Mouse (Mus musculus): ENCODE results near the gene Selenos.
A peak's percentile ranks its signal among the peaks of the same experiment; 100 is the strongest.

Gene Selenos

DNA sequence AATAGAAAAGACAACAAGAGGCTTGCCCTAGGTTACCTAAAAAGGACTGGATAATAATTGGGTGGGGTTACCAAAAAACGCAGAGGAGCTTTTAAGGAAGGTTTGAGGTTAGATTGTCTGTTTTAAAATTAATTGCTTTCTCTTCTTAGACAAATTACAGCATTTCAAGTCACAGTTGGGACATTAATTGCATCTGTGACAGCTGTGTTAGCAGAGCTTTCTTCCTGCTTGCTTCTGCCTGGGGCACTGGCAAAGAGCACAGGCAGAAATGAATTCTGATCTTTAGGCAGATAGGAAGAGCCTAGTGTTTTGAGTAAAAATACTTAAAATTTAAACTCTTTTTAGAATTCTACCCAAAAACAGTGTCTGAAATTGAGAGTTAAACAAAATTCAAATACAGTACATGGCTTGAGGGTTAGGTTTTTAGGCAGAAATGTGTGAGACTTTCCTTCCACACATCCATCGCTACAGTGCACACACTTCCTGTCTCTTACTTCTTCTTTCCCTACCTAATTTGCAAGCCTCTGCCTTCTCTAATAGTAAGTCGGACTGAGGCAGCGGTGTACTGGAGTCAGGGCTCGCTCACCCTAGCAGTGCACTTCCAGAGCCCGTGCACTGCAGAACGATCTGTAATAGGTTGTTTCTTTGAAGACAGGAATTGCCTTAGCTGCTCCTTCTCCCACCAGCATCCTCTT is 41.4 kb downstream of the Selenos start:
- DNase-seq = no peak

GRCm38 (mm10) chr7:66124551-66124968 is 45.1 kb downstream of the Selenos start:
- peak; percentile 91 for DNase-seq

DNA sequence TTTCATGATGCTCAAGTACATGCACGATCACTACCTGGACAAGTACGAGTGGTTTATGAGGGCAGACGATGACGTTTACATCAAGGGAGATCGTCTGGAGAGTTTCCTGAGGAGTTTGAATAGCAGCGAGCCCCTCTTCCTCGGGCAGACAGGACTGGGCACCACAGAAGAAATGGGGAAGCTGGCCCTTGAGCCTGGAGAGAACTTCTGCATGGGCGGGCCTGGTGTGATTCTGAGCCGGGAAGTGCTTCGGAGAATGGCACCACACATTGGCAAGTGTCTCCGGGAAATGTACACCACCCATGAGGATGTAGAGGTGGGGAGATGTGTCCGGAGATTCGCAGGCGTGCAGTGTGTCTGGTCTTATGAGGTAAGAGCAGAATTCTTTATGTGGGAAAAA is 45.9 kb downstream of the Selenos start:
- peak; percentile 96 for DNase-seq

- DNase-seq = peak; percentile 72
These were observed 48.6 kb downstream of the Selenos start for GRCm38 (mm10) chr7:66127951-66128645.

DNA sequence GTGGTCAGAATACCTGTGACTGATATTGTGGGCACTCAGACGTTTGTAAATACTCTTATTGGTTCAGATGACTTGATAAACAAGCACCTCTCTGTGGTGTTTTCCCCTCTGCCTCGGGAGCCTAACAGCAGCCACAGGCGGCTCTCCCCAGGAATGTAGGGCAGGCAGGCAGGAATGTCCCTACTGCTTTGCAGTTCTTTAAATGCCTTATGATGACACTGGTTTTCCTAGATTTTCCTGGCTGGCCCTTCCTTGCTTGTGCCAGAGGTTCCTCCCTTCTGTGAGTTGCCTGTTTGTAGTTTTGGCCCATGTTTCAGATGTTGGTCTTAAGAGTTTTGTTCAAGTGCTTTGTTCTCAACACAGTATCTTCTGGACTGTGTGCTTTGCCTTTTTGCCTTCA is 49.4 kb downstream of the Selenos start:
- peak; percentile 67 for DNase-seq

DNA sequence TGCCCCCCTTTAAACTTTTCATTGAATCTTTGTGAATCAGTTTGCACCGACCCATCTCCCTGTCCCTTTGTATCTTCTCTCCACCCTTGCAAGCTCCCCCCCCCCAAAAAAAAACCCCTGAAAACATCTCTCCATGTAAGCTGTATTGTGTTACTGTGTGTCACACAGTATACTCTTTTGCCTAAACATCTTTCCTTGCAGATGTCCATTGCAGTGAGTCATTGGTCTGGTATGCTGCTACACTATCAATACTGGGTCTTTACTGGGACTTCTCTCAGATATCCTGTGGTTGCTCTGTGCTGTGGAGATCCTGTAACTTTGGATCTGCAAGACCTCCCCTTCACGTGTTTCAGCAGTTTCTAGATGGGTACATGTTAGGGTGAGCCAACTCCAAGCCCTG is 50.8 kb downstream of the Selenos start:
- DNase-seq = peak; percentile 55

GRCm38 (mm10) chr7:66131776-66132421 is 52.5 kb downstream of the Selenos start:
- peak; percentile 57 for DNase-seq

GRCm38 (mm10) chr7:66134154-66134553 is 54.7 kb downstream of the Selenos start:
- DNase-seq = peak; percentile 4

- peak; percentile 94 for DNase-seq
These were observed 56.2 kb downstream of the Selenos start for GRCm38 (mm10) chr7:66135644-66136043.

- DNase-seq = no peak
These were observed 56.7 kb downstream of the Selenos start for GRCm38 (mm10) chr7:66136187-66136586.

- peak; percentile 78 for DNase-seq
These were observed 57.9 kb downstream of the Selenos start for GRCm38 (mm10) chr7:66137309-66137708.

DNA sequence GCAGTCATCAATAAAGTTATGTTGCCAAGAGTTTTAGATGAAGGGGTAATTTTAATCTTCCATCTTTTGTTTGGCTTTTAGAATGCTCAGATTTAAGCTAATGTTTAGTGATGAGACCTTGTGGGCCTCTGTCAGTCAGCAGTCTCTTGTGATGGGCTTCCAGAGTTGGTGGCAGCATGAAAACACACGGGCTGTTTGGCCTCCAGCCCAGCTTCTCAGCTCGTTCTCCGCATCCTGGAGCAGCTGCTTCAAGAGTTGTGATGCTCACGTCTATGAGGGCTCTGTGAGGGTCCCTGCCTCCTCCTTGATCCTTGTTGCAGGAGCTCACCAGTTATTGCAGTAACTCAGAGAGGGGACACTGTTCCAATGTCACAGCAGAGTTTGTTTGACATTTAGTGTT is 58.9 kb downstream of the Selenos start:
- DNase-seq = peak; percentile 89

GRCm38 (mm10) chr7:66138878-66139277 is 59.4 kb downstream of the Selenos start:
- peak; percentile 65 for DNase-seq

Measured in heart, adult 11 months (tissue).